Mouse (Mus musculus): ENCODE data around the gene Lonrf3. TPM values are rescaled to one million over a fixed set of nuclear protein-coding genes. Genes with fewer than 3 reads are reported as not detected.

The Lonrf3 gene
- 0.48 and 0.52 TPM in 2 replicates for polyA plus RNA-seq (2015; fragmentation: Nextera tagmentation; extraction: Ambion mirVana)

GRCm38 (mm10) chrX:36328271-36329039 is at the start of gene Lonrf3:
Gene Lonrf3 (plus strand): TSS chrX:36328353.
- no peaks in the 10 kb centered on the region for H3K36me3 ChIP-seq
- no peaks in the 10 kb centered on the region for H3K27me3 ChIP-seq (replicated peaks)
- 0 out of 2 replicates have a peak, but pooled peaks cover 4% of the 10 kb centered on the region for H3K4me1 ChIP-seq
- ATAC-seq (ENCODE audit: insufficient read depth, low FRiP score, low read depth), result peak; percentile 62; the same call in 1 of the 2 replicates
- H3K9ac ChIP-seq, result no peak within 1 kb of the TSS
- H3K9me3 ChIP-seq, result no peaks in the 10 kb centered on the region
- H3K4me2 ChIP-seq, result peak within 1 kb of the TSS; percentile 85
- 25% methylated on average over 66 of the region's 68 CpGs for WGBS
- H3K27ac ChIP-seq, result no peak within 1 kb of the TSS
- H3K4me3 ChIP-seq (replicated peaks), result peak within 1 kb of the TSS; percentile 44

DNA sequence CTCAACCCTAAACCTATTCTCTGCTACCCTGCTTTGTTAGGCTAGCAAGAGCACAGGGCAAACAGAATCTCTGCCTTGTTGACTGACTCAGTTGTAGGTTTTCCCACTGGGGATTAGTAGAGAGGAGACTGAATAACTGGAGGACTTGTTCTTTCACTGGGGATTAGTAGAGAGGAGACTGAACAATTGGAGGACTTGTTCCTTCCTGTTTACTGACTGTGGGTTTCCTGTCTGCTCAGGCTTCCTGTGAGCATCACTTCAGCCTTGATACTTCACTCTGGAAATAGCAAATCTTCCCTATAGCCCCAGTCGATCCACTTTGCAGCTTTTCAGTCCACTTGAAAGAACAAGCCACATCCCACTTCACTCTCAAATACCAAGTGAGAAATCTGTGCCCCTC is 49.4 kb upstream of the Lonrf3 start:
- H3K9me3 ChIP-seq, result no peaks in the 10 kb centered on the region
- H3K27me3 ChIP-seq (replicated peaks), result no peaks in the 10 kb centered on the region
- no peak overlapping the region for H3K27ac ChIP-seq
- no peak overlapping the region for H3K9ac ChIP-seq
- no peak for ATAC-seq (ENCODE audit: insufficient read depth, low FRiP score, low read depth)
- no peaks in the 10 kb centered on the region for H3K36me3 ChIP-seq
- no peak overlapping the region for H3K4me2 ChIP-seq
- no peak overlapping the region for H3K4me3 ChIP-seq (replicated peaks)
- 44% methylated on average over 1 of the region's 1 CpGs for WGBS
- H3K4me1 ChIP-seq, result no peaks in the 10 kb centered on the region

DNA sequence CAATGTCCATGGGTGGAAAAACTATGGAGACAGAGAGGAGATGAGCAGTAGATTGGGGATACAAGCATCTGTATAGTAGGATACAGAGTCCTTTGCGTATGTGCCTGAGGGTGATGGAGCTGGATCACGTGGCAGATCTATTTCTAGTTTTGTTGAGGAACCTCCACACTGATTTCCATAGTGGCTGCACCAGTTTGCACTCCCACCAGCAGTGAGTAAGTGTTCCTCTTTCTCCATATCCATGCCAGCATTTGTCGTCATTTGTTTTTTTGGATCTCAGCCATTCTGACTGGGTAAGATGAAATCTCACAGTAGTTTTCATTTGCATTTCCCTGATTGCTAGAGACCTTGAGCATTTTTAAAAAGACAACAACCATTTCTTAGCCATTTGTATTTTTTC is 16.7 kb upstream of the Lonrf3 start:
- no peak overlapping the region for H3K9ac ChIP-seq
- ATAC-seq (ENCODE audit: insufficient read depth, low FRiP score, low read depth), result no peak
- no peak overlapping the region for H3K4me2 ChIP-seq
- H3K9me3 ChIP-seq, result no peaks in the 10 kb centered on the region
- 73% methylated on average over 3 of the region's 3 CpGs for WGBS
- no peaks in the 10 kb centered on the region for H3K36me3 ChIP-seq
- H3K27ac ChIP-seq, result no peak overlapping the region
- no peak overlapping the region for H3K4me3 ChIP-seq (replicated peaks)
- no peaks in the 10 kb centered on the region for H3K4me1 ChIP-seq
- no peaks in the 10 kb centered on the region for H3K27me3 ChIP-seq (replicated peaks)

DNA sequence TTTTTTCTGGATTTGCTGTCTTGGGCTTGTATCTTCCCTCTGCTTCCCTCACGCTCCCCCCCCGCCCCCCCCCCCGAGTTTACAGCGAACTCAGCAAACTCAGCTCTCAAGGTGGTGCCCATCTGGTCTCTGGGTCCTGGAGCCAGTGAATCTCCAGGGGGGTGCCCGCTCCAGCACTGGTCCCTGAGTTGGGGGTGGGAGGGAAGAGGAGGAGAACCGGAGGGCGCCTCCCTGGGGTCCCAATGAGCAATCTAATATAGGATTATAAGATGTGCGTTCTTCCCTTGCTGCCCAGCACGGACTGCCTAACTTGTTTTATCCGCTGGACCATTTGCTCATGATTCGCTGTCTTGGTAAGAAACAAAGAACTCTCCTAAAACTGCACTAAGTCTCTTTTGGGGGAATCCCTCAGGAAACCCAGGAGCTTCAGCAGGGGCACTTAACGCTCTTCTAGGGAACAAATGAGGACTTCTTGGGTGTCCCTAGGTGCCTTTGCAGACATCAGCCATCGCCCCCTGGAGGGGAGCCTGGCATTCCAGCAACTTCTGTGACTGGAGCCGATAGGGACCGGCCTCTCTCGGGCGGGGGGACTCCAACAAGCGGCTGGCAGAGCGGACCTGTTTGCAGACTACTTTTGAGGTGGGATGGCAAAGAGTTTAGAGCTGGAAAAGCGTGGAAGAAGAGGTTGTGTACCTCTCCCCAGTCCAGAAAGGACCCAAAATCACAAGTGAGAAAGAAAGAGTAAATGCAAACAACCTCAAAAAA is 480 bp upstream of the Lonrf3 start:
- WGBS, result 21% methylated on average over 18 of the region's 20 CpGs
- H3K36me3 ChIP-seq, result no peaks in the 10 kb centered on the region
- peak overlapping the region; percentile 85 for H3K4me2 ChIP-seq
- no peak for ATAC-seq (ENCODE audit: insufficient read depth, low FRiP score, low read depth)
- H3K27ac ChIP-seq, result no peak overlapping the region
- peak overlapping the region; percentile 44 for H3K4me3 ChIP-seq (replicated peaks)
- no peaks in the 10 kb centered on the region for H3K27me3 ChIP-seq (replicated peaks)
- 0 out of 2 replicates have a peak, but pooled peaks cover 4% of the 10 kb centered on the region for H3K4me1 ChIP-seq
- H3K9me3 ChIP-seq, result no peaks in the 10 kb centered on the region
- H3K9ac ChIP-seq, result no peak overlapping the region

- no peaks in the 10 kb centered on the region for H3K27me3 ChIP-seq (replicated peaks)
- no peak; the same call in 1 of the 2 replicates for ATAC-seq (ENCODE audit: insufficient read depth, low FRiP score, low read depth)
Observed at GRCm38 (mm10) chrX:36329040-36329649, 992 bp downstream of the Lonrf3 start.

GRCm38 (mm10) chrX:36329849-36330411 is 1.8 kb downstream of the Lonrf3 start:
- Histone ChIP-seq H3K27me3 (replicated peaks) (no peaks in the 10 kb centered on the region), H3K4me1 (0 out of 2 replicates have a peak, but pooled peaks cover 4% of the 10 kb centered on the region), H3K36me3 (no peaks in the 10 kb centered on the region), H3K4me2 (peak overlapping the region; percentile 85), H3K4me3 (replicated peaks) (peak overlapping the region; percentile 44), H3K9ac (no peak overlapping the region), H3K9me3 (no peaks in the 10 kb centered on the region), H3K27ac (no peak overlapping the region)
- ATAC-seq (ENCODE audit: insufficient read depth, low FRiP score, low read depth), result peak; percentile 67
- WGBS, result 15% methylated on average over 35 of the region's 44 CpGs

More at GRCm38 (mm10) chrX:36329040-36329649, 992 bp downstream of the Lonrf3 start:
- Histone ChIP-seq H3K4me2 (peak overlapping the region; percentile 85), H3K36me3 (no peaks in the 10 kb centered on the region), H3K9ac (no peak overlapping the region), H3K27ac (no peak overlapping the region), H3K9me3 (no peaks in the 10 kb centered on the region), H3K4me1 (0 out of 2 replicates have a peak, but pooled peaks cover 4% of the 10 kb centered on the region), H3K4me3 (replicated peaks) (peak overlapping the region; percentile 44)
- 11% methylated on average over 50 of the region's 66 CpGs for WGBS

DNA sequence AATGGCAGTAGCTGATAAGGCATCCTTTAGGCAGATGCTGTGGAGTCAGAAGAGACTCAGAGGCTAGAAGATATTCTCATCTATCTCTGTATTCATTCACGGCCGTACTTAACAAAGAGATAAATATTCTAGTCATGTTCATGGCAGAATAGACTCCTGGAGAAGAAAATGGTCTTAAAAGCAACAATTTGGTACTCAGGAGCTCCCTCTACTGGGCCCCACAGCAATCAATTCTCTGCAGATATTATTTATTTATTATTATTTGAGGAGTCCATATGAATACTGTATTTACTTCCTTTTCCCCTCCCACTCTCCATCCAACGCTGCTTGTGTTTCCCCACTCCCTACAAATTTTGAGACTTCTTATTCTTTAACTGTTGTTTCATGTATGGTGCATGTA is 24.3 kb downstream of the Lonrf3 start:
- no peak for ATAC-seq (ENCODE audit: insufficient read depth, low FRiP score, low read depth)
- no peak overlapping the region for H3K9ac ChIP-seq
- no peaks in the 10 kb centered on the region for H3K27me3 ChIP-seq (replicated peaks)
- H3K9me3 ChIP-seq, result no peaks in the 10 kb centered on the region
- WGBS, result 66% methylated on average over 3 of the region's 3 CpGs
- H3K27ac ChIP-seq, result no peak overlapping the region
- no peaks in the 10 kb centered on the region for H3K36me3 ChIP-seq
- no peak overlapping the region for H3K4me2 ChIP-seq
- no peaks in the 10 kb centered on the region for H3K4me1 ChIP-seq
- no peak overlapping the region for H3K4me3 ChIP-seq (replicated peaks)

- no peak for ATAC-seq (ENCODE audit: insufficient read depth, low FRiP score, low read depth)
- H3K27me3 ChIP-seq (replicated peaks), result no peaks in the 10 kb centered on the region
- no peaks in the 10 kb centered on the region for H3K9me3 ChIP-seq
- H3K4me1 ChIP-seq, result no peaks in the 10 kb centered on the region
- H3K4me2 ChIP-seq, result no peak overlapping the region
- H3K4me3 ChIP-seq (replicated peaks), result no peak overlapping the region
- H3K9ac ChIP-seq, result no peak overlapping the region
- H3K27ac ChIP-seq, result no peak overlapping the region
- H3K36me3 ChIP-seq, result no peaks in the 10 kb centered on the region
Observed at GRCm38 (mm10) chrX:36385340-36385739, 57.2 kb downstream of the Lonrf3 start.

DNA sequence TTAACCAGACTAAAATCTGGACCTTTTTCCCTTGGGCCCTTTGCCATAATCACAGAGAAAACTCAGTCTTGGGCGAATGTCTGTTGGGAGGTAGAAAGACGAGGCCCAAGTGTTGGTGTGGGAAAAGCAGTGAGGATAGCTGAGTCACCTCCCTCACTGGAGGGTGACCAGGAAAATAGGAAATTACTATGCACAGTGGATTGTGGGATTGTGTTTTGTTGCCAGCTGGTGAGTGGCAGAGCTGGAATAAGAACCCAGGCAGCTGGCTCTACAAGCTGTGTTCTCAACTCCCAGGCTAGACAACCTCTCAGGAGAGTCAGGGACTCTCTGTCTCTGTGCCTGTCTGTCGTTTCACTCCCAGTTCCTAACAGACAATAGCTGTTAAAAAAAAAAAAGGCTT is 61.8 kb downstream of the Lonrf3 start:
- H3K9ac ChIP-seq, result no peak overlapping the region
- 58% methylated on average over 3 of the region's 3 CpGs for WGBS

DNA sequence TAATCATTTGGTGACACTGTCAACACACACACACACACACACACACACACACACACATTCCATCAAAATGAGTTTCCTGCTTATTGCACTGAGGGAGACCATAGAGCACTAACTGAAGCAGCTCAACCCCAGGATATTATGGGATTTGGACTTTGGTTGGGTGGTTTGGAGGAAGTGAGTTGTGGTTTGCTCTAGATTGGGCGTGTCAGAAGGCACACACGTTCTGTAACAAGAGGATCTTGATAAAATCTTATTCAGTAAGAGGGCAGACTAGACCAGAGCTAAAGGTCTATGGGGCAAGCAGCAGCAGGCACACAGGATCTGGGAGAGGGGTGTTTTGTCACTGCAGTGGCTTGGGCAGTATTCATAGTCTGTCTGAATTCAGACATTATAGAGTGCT is 62.4 kb downstream of the Lonrf3 start:
- no peak for ATAC-seq (ENCODE audit: insufficient read depth, low FRiP score, low read depth)
- H3K4me2 ChIP-seq, result no peak overlapping the region
- no peak overlapping the region for H3K9ac ChIP-seq
- H3K9me3 ChIP-seq, result no peaks in the 10 kb centered on the region
- H3K4me1 ChIP-seq, result no peaks in the 10 kb centered on the region
- no peaks in the 10 kb centered on the region for H3K27me3 ChIP-seq (replicated peaks)
- 37% methylated on average over 2 of the region's 2 CpGs for WGBS
- no peaks in the 10 kb centered on the region for H3K36me3 ChIP-seq
- no peak overlapping the region for H3K27ac ChIP-seq
- no peak overlapping the region for H3K4me3 ChIP-seq (replicated peaks)

More for the DNA sequence above, 61.8 kb downstream of the Lonrf3 start:
- Histone ChIP-seq H3K4me2 (no peak overlapping the region), H3K27me3 (replicated peaks) (no peaks in the 10 kb centered on the region), H3K4me3 (replicated peaks) (no peak overlapping the region), H3K9me3 (no peaks in the 10 kb centered on the region), H3K4me1 (no peaks in the 10 kb centered on the region), H3K36me3 (no peaks in the 10 kb centered on the region), H3K27ac (no peak overlapping the region)
- ATAC-seq (ENCODE audit: insufficient read depth, low FRiP score, low read depth), result no peak

DNA sequence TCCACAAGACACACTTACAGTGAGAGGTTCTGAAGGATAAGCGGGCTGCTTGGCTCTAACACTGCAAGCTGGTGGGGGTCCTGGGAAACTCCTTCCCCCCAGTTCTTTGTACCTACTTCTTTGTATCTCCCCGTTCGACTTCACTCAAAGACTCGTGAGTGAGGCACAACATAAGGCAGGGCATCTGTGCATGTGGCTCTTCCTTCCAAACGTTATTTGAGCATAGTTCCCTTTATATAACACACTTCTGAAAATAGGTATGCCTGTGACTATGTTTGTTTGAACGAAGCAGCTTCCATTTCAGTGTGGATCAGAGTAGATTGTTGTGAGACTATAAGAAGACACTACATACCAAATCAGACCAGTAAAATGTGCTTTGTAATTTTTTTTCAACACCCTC is 64.5 kb downstream of the Lonrf3 start:
- no peak for ATAC-seq (ENCODE audit: insufficient read depth, low FRiP score, low read depth)
- H3K9me3 ChIP-seq, result no peaks in the 10 kb centered on the region
- H3K4me1 ChIP-seq, result no peaks in the 10 kb centered on the region
- no peaks in the 10 kb centered on the region for H3K36me3 ChIP-seq
- H3K4me2 ChIP-seq, result no peak overlapping the region
- H3K9ac ChIP-seq, result no peak overlapping the region
- no peaks in the 10 kb centered on the region for H3K27me3 ChIP-seq (replicated peaks)
- no peak overlapping the region for H3K27ac ChIP-seq
- H3K4me3 ChIP-seq (replicated peaks), result no peak overlapping the region
- 72% methylated on average over 6 of the region's 6 CpGs for WGBS
